Mouse (Mus musculus) layer of hippocampus, postnatal 36 days (tissue): ENCODE data around the gene Tmem11. TPM values are rescaled to one million over a fixed set of nuclear protein-coding genes. Genes with fewer than 3 reads are reported as not detected.
A peak's percentile ranks its signal among the peaks of the same experiment; 100 is the strongest.
"Not testable (repeated sequence)": the region's sequence is repeated elsewhere in the genome, so short reads cannot be mapped to it uniquely, and the experiment has no call there.

ENCODE experiments used
- DNase-seq, 2 experiments: peaks; one replicate each; pipeline ENCODE4 v3.0.0; 2022
- total RNA-seq, 2 experiments: library from RNA; stranded (reverse); gene quantifications; 2 replicates each; pipeline ENCODE4 v1.2.3; 2021

Gene Tmem11
- total RNA-seq, 2 experiments from 2014 or later: 28.1 to 28.4 TPM

DNA sequence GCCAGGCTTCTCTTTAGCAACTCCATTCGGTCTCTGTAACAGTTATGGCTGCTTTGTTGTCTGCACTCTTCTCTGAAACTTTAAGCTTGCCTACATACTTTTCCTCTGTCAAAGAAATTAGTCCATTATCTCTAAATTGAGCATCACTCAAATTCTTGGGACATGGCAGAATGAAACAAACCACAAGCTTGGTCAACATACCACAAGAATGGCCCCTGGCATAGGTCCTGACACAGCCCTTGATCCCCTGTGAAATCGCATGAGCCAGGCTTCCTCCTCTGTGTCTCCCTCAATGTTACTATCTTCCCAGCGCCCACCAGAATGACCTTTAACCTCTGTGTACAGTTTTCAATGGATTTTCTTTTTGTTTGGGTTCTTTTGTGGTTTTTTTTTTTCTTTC lies 3.3 kb upstream of the Tmem11 start:
- DNase-seq: no peak

DNA sequence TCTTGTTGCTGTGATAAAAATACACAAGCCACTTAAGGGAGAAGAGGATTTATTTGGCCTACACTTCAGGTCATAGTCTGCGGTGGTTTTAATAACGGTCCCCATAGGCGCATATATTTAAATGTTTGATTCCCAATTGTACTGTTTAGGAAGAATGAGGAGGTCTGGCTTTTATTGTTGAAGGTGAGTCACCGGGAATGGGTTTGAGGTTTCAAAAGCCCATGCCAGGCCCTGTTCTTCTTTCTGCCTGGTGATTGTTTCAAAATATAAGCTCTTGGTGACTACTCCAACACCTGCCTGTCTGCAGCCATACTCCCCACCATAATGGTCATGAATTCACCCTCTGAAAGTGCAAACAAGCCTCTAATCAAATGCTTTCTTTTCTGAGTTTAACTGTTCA lies 1.5 kb upstream of the Tmem11 start:
- DNase-seq: no peak

DNA sequence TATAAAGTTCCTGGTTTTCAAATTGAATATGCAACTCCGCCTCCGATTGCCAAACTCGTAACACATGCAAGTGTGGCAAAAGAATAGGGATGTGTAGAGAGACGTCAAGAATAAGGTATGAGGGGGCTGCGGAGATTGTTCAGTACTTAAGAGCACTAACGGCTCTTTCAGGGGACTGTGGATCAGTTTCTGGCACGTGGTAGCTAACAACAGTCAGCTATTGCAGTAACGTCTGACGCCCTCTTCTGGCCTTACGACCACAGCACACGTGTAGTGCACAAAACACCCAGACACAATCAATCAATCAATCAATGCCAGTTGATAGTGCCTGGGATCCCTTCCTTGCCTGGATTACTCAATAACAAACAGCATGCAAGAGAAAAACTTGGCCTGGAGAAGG lies 351 bp upstream of the Tmem11 start:
- peak in 1 of 2 experiments; percentile 40 for DNase-seq

DNA sequence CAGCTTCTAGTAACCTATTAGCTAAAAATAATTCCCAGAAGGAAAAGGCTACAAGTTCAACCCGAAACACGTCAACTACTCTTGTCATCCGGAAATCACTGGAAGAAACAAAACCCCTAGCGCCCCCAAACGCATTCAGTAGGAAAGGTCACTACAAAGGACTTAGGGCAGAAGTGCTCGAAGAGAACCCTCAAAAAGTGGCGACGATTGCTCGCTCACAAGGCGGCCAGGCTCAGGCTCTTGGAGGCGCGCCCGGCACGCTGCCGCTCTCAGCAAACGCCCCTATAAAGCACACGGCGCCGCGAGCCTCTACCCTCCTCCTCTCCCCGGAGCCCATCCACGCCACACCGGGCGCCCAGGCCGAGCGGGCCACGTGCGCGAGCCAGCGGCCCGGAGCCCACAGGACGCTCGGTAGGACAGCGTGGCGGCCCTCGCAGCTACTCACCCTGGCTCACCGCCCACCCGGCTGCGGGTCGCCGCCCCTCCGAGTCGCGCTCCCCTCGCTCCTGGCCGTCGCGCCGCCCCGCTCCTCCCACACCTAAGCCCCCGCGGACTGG lies 938 bp downstream of the Tmem11 start:
- DNase-seq: no peak

DNA sequence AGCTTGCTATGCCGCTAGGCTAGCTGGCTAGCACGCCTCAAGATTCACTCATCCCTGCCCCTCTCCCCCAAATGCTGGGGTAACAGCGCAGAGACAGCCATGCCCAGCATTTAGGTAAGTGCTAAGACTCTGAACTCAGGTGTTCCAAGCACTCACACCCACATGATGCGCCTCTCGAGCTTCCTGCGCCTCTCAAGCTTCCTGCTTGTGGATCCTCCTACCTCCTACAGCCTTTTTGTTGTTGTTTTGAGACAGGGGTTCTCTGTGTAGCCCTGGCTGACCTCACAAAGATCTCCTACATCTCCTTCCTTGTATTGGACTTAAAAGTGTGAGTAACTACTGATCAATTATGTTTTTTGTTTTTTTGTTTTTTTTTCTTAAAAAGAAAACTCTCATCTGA lies 6.0 kb downstream of the Tmem11 start:
- DNase-seq: no peak

DNA sequence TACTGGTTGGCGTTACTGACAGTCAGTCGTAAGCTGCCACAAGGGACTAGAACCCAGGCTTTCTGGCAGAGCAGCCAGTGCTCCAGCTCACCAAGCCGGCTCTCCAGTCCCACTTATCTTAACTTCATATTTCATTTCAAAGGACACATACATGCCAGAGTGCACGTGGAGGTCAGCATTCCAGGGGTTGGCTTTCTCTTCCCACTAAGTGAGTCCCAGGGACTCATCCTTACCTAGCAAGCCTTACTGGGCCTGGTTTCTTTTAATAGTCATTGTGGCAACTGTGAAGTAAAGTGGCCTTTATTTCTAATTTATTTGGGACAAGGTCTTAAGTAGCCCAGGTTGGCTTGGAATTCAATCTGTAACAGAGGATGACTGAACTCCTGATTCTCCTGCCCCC lies 7.7 kb downstream of the Tmem11 start:
- DNase-seq: no peak

DNA sequence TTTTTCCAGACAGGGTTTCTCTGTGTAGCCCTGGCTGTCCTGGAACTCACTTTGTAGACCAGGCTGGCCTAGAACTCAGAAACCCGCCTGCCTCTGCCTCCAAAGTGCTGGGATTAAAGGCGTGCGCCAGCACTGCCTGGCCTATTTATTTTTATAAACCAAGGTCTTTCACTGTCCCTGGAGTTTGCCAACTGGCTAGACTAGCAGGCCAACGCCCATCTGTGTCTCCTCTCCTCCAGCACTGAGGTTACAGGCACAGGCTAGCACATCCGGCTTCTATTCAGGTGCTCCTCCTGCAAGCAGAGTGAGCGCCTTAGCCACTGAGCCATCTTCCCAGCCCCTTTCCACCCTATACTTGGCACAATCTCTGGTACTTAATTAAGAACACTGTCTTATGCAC lies 9.6 kb downstream of the Tmem11 start:
- DNase-seq: not testable (repeated sequence)

DNA sequence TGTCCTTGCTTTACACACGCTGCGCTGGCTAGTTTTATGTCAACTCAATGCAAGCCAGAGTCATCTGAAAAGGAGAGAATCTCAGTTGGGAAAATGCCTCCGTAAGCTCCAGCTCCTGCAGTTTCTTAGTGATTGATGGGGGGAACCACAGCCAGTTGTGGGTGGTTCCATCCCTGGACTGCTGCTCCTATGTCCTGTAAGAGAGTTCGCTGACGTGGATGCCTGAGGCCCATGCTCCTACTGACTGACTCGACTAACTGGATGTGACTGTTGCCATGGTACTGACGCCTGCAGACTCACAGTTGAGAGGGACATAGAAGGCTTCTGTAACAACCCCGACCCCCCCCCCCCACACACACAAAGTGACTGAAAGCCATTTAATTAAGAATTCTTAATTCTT lies 11.2 kb downstream of the Tmem11 start:
- DNase-seq: no peak

DNA sequence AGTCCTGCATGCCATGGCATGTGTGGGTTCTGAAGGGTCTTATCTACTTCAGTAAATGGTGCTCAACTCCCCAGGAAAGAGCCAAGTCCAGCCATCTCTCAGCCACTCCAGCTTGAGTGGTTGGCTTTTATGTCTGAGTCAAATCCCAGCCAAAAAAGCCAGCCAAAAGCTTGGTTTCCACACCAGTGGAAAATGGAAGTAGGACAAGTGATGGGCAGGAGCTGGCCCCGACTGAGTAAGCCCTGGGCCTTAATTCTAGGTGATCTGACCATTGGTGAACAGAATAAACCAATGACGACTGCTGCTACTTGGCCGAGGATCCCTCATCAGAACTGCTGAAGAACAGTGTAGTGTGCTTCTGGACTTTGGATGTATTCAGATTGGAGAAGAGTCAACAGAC lies 11.6 kb downstream of the Tmem11 start:
- no peak for DNase-seq

DNA sequence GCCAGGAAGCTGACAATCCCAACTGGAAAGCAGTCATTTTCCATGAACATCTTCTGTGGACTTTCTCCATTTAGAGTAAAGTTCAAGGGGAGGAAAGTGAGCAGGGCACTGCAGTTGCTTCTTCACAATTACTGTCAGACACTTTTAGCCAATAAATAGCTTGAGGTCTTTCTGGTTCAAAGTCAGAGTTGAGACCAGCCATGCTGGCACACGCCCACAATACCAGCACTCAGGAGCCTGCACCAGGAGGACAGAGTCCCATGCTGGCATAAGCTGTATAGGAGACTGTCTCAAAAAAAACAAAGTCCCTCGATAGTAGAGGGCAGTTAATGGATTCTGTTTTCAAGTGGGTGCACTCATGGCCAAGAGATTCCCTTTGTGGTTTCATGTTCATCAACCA lies 13.1 kb downstream of the Tmem11 start:
- no peak for DNase-seq

DNA sequence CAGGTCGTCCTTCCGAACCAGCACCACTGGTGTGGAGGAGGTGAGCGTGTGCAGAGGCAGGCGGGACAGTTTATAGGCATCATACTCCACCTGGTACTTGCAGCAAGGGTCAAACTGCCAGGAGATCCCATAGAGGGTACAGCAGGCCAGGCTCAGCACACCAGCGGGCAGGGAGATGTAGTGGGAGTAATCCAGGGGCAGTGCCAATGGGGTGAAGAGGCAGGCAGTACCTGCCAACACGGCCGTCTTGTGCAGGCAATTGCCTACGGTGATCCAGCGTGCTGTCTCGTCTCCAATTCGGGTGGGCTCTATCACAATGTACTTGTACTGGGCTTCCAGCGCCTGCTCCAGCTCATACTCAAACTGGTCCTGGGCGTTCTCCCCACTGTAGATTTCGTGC lies 14.2 kb downstream of the Tmem11 start:
- DNase-seq: no peak

DNA sequence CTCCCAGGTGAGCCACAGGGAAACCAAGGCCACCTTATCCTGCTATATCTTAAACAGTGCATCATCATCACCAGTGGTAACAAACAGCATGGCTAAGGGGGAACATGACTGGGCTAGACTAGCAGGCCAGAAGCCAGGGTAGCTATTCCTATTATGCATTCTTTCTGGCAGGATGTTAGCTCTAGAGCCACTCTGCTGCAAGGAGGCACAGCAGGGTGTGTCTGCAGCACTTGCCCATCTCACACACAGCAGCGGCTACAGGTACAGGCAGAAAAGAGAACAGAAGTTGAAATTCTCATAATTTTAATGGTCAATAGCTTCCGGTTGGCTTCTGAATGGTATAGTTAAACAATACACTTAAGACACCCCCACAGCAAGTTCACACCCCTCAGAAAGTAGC lies 14.9 kb downstream of the Tmem11 start:
- DNase-seq: no peak

DNA sequence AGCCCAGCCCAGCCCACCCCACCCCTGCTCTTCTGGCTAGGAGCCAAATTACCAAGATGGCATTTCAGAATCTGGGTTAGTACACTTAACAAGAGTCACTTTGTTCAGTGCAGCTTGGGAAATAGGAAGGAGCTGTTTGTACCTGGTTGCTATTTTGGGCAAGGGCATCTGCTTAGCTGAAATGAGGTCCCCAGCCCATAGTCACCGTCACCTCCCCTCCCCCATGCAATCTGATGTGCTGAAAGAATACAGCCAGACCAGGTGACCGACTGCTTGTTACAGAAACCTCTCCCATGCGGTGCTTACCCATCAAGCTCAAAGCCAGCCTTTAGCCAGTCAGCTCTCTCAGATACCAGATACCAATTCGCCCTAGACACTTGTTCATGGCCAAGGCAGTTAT lies 15.9 kb downstream of the Tmem11 start:
- DNase-seq: no peak

DNA sequence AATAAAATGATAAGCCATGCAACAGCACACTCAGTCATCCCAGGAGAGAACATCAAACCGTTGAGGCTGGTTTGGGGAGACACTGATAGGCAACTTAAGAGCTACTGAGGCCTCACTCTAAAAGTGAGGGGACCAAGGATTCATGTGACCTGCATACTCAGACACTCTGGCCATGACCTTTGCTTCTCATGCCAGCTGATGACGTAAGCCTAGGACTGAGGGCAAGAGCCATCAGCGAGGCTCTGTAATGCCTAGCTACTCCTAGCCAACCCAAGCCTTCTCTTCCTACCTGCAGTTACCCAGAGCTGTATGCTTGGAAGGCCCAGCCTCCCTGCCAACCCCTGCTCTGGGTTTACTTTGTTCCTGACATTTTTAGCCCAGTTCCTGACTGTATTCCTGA lies 17.1 kb downstream of the Tmem11 start:
- no peak for DNase-seq

DNA sequence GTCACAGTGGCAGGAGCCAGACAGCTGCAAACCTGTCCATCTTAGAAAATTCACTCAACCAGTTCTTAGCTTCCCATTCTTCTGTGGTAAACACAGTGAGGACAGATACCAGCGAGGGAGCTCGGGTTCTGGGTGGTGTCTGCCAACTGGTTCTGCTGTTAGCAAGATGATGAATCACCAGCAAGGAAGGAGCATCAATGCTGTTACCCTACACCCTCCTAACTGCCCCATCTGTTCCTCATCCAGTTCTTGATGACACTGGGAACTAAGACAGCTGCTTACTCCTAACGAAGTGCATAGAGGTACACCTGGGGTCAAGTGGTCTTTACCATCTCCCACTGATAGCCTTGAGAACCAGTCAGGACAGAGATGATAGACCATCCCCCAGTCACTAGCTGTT lies 22.5 kb downstream of the Tmem11 start:
- DNase-seq: no peak

DNA sequence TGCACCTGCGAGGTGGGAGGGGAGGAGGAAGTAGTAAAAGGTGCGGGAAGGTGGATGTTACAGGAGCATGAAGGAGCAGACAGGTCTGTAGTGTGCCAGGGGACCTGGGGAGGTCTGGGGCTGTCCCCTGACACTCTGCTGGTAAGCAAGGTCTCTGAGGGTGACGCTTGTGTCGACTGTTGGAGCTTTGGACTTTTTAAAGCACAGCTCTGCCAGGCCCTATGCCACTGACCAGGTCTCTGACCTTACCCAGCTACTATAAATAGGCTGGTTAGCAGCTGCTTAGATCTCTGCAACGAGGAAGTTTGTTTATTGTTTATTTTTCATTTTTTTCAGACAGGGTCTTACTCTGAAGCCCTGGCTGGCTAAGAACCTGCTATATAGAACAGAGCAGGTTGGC lies 33.7 kb downstream of the Tmem11 start:
- DNase-seq: no peak

DNA sequence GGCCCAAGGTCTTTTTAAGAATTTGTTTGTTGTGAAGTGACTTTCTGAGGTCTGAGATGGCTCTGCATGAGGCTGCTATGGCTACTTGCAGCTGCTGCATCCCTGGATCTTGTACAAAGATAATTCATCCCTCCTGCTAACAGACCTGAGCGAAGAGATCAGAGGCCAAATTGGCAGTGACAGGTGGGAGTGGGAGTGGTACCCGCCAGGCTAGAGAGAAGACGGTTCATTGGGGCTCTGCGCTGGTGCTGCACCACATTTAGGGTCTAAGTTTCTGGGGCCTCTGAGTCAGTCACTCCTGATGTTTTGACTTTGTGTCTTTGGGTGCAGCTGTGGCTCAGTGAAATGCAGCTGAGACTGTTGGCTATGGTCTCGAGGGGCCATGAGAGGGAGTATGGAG lies 35.7 kb downstream of the Tmem11 start:
- DNase-seq: no peak

DNA sequence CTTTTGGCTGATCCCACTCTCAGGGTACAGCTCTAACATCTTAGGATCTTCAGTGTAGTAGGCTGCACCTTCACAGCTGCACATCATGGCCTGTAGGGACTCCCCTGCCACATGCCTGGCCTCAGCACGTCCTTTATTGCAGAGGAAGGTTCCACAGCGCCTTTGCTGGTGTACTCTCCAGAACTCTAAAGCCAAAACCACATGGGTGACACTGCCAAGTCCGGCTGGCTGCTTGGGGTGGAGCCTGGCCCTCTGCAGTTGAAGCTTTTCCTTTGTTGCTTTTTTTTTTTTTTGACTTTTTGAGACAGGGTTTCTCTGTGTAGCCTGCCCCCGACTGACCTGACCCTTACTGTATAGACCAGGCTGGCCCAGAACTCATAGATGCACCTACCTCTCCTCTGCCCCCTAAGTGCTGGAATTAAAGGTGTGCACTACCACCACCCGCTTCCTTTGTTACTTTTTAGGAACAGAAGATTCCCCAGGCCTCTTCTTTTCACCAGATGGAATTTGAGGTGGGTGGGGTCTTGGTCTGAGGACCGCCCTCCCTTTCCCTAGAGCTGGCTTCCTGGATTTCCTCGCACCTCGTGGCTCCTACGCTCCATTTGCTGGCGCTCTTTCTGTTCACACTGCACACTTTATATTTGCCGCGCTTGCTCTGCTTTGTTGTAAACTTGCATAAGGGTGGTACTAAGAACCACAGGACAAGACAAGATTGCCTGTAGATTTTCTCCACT lies 37.4 kb downstream of the Tmem11 start:
- no peak for DNase-seq

DNA sequence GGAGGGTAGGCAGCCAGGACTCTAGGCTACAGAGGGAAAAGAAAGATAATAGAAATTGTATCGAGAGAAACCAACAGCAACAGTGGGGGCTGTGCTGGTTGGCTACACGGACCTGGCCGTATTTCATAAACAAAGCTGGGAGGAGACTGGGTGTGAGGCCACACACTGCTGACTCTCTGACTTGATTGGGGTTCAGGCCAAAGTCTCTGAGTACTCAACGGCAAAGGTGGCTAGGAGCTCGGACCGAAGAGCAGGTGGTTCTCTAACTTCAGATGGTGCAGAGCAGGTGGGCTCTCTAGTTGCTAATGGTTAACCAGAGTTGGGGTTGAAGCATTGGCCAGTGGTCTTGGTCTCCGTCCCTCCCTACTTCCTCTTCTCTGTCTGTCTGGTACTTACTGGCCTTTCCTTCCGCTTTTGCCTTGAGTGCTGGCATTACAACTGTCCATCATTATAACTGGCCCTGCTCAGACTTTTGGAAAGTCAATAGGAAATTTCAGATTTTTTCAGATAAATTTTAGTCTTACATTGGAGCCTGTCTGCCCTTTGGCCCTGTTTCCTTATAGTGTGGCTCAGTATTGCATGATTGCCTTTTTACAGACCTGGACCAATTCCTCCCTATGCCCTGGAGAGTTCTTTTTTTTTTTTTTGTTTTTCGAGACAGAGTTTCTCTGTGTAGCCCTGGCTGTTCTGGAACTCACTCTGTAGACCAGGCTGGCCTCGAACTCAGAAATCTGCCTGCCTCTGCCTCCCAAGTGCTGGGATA lies 41.2 kb downstream of the Tmem11 start:
- no peak for DNase-seq

DNA sequence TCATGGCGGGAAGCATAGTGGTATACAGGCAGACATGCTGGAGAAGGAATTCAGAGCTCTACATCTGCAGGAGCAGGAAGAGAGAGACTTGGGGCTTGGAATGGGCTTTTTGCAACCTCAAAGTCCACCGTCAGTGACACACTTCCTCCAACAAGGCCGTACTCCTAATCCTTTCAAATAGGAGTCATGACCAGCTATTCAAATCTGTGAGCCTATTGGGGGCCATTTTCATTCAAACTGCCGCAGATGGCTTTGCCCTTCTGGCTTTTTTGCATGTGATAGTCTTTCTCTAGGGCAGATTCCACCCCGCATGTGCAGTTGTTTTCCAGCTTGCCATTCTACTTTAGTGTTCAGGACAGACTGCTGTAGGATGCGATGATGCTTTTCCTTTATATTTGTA lies 42.2 kb downstream of the Tmem11 start:
- no peak for DNase-seq

DNA sequence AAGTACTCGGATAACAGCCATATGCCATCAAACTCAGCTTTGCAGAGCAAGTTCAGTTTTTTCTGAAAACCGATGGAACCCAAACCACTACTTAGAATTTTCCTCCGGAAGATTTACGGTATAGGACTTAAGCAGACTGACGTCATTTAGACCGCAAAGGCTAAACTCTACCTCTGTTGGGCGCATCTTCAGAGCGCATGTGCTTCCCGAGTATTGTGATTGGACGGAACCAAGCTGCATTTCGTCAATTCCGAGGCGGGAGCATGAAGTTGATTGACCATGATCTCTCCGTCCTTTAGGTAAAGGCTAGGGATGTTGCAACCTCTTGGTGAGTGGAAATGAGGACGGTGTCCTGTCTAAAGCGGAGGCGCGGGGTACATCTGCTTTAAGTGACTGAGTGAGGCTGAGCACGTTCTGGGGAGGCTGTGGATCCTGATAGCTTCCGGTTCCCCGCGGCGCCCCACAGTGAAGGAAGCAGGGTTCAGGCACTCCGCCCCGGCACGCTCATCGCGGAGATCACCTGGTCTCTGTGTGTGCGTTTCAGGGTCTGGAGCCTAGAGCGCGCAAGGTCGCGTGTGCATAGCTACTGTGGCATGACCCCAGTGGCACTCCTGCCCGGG lies 48.5 kb downstream of the Tmem11 start, which contains the start of gene Dhrs7b:
TSS of gene Dhrs7b (plus strand) at position 199 of the 620 bp plus-strand sequence.
- peak; percentile 83 to 86 for DNase-seq

DNA sequence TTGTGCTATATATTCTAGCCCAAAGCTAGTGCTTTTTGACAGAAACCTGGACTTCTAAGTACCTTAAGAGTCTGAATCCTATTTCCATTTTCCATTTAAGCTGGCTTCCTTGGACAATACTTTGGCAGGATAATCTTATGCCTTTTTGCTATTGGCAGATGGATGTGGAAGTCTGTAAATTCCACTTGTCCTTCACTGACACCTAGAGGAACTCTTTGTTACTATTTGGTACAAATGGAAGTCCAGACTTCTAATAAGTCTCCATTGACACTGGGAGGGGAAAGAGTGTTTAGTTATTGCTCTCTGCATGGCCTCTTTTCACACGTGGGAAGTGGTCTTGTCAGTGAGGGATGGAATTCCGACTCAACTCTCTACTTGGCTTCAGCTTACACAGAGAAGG lies 50.2 kb downstream of the Tmem11 start:
- no peak for DNase-seq

DNA sequence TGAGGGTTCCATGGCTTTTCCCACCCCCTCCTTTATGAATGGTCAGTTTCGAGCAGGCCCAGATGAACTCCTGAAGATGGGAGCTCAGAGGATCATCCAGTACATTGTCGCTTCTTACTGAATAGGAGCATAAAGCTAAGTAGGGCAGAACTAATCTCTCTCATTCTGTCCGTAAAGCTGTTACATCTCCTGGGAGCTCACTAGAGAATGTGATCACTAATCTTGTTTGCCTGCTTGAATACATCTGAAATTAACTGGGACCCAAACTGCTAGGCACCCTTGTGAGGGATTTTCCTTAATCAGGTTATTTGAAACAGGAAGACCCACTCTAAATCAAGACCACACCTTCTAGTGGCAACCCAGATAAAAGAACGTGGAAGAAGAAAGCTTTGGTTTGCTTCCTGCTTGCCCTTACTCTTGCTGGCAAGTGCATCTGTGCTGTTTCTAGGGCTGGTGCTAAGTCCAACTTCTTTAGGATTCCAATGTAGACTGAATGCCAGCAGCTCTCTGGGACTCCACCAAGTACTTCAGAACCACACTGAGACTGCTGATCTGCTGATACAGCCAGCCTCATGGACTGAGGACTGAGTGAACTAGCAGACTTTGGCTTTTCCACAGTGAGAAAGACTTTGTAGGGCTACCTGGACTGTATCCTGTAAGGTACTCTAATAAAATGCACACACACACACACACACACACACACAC lies 51.7 kb downstream of the Tmem11 start:
- DNase-seq: no peak
